Mouse (Mus musculus): ENCODE results near the gene Casp3.
A peak's percentile ranks its signal among the peaks of the same experiment; 100 is the strongest.

Casp3 gene

DNA sequence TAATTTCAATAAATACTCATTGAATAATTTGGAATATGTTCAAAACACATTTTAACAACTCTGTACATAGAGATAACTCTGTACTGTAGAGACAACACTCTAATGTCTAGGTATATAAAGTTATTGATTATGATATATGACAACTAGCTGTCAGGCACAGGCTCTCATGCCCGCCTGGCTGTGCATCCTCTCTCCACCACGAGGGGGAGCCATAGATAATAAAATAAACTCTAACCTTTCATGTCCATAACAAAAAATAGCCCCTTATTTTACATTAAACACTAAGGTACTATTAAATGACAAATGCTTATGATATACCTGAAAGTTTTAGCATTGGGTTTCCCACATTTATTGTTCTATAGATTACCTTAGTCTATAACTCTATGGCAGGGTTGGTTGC is 54.4 kb downstream of the Casp3 start:
- peak in 1 of 2 experiments; percentile 54 for DNase-seq (ENCODE audit: low read depth in 1 of 2, low spot score in 2 of 2)

DNA sequence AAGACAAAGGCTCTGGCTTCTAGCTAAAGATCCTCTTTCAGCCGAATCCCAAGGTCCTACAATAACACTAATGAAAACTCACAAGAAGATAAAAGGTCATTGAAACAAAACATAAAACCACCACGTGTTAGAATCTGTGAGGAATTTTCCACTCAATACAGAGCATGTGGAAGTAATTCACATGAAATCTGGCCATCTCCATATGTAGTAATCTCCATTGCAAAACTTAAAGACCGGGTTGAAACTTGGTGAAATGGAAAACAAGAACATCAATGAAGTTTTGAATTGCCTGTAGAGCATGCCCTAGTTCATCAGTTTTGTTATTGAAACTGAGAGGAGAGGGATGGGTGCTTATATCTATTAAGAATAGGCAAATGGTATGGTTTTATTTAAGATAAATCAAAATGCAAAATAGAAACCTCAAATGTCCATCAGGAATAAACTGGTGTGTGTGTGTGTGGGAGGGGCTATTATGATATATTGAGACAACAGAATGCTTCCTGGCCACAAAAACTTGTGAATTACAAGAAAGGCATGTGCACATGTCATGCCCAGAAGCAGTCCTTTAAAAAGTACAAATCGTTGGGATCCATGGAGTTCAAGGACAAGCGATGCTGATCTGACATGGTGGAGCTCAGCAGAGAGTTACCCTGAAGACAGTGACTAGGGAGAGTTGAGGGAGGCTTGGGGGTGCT is 63.7 kb downstream of the Casp3 start:
- DNase-seq (ENCODE audit: low read depth in 1 of 2, low spot score in 2 of 2), result no peak

DNA sequence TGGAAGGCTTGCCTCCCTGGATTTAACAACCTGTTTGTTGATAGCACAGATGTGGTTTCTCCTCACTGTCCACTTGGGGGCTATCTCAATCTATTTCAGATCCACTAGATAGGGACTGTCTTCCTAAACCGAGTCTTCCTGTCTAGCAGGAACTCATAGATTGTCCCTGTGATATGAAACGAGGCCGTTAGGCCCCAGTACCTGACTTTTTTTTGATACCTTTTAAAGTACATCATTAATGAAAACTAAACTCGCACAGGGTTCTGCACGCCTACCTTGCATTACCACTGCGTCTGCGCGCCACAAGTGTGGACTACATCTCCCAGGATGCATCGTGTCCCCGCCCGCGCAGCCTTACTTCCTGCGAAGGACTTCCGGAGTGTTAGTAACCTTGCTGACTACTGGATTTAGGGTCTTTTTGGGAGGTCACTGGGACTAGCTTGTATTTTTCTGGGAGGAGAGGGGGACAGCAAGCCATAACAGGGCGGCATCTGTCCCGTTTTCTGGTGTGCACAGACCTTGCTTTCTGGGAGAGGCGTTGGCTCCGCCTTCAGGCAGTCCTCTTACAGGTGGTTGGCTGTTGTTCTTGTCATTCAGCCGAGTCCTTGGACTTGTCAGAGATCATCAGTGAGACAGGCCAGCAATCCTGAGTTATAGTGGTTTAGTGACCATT is 69.7 kb downstream of the Casp3 start:
- peak; percentile 66 to 83 for DNase-seq (ENCODE audit: low read depth in 1 of 2, low spot score in 2 of 2)
